Mouse (Mus musculus): ENCODE measurements at regions not wholly inside any gene's neighbourhood (a gene's known extent, or its start where the extent isn't known, plus 50 kb on each side); places are given as distances from the start of the nearest gene placed in this dataset.

DNA sequence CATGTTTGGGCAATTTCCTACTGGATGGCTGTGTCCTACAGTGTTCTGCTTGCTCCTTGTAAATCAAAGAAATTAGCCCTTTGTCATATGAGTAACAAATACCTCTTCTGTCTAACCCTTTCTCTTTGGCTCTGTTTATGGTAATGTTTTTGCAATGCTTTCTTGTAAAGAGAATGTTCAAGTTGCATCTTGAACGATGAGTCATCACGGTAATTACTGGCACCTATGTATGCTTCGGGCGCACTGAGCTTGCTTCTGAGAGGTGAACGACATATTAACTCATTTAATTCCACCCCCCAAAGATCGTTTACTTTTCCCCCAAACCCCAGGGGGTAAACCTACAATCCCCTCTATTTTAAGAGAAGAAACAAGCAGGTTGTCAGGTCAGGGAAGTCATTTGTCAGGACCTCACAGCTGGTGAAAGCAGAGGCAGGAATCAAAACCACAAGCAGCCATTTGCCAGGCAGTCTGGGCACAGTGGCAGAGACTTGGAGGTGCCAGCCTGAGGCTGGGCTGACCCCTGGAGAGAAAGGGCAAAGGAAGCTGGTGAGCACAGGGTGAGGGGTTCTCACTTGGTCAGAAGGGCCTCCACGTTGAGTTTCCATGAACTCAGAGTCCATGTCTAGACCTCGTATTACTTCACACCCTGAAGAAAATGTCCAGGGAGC lies 87.6 kb upstream of the Atp1a1 start:
- no peak for DNase-seq

- DNase-seq = no peak
Measured at GRCm38 (mm10) chr3:101690779-101691178, 86.3 kb upstream of the Atp1a1 start.

GRCm38 (mm10) chr3:101690222-101690621 lies 85.7 kb upstream of the Atp1a1 start:
- DNase-seq = no peak

DNA sequence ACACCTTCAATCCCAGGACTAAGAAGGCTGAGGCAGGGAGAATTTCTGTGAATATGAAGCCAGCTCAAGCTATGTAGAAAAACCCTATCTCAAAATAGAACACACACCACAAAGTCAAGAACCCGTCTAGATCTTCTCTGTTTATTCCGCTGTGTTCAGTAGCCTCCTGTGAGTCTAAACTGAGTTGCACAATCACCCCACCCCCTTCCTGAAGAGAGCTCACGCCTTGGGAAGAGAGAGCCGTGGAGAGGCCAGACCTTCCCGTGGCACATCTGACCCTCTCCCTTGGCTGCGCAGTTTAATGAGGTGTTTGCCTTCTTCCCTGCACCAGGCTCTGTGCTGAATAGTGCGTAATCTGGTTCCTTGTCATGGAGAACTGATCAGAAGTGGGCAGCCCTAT lies 80.7 kb upstream of the Atp1a1 start:
- no peak for DNase-seq

GRCm38 (mm10) chr3:101672943-101673342 lies 68.5 kb upstream of the Atp1a1 start:
- DNase-seq = no peak

- peak; percentile 11 for DNase-seq
Measured at GRCm38 (mm10) chr3:101670561-101671001, 66.1 kb upstream of the Atp1a1 start.

DNA sequence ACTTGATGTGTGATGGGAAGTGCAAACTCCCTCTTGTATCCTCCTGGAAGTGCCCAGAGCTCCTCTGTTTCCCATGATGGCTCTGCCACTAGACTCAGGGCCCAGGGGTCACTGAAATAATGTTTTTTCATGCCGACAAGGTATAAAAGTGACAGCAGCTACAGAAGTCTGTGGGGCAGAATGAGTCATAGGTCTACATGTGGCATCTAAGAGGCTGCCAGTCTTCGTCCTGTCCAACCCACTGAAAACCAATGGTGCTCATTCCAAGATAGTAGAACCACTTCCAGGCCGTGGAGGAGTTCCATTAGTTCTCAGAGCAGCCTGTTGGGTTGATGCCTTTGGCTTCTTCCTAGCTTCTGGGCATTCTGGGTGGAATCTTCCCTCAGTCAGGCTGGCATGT lies 65.3 kb upstream of the Atp1a1 start:
- DNase-seq = no peak

DNA sequence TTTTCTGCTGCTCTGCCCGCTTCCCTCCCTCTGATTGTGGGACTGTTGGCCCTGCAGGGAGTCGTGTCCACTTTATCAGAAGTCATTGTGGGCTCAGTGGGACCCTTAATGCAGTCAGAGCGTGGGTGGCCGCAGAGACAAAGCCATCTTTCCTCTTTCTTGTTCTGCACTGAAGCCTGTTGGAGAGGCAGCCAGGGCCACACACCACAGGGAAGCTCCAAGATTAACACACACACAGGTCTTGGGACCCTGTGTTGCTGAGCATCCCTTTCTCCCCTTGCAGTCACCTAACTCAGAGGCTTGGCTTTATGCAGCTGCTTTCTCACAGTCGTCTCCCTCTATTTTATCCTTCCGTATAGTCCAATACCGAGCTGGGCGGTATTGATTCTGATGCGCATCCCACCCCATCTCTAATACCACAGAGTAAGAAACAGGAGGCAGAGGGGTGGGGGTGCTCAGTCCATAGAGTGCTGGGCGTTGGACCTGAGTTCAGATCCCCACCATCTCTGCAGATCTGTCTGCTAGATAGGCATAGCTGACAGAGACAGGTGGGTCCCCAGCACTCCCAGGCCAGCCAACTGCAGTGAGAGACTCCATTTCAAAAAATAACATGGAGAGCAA lies 63.4 kb upstream of the Atp1a1 start:
- DNase-seq = no peak

- no peak for DNase-seq
Measured at GRCm38 (mm10) chr3:101667186-101667585, 62.7 kb upstream of the Atp1a1 start.

- DNase-seq = no peak
Measured at GRCm38 (mm10) chr3:101666583-101666982, 62.1 kb upstream of the Atp1a1 start.

DNA sequence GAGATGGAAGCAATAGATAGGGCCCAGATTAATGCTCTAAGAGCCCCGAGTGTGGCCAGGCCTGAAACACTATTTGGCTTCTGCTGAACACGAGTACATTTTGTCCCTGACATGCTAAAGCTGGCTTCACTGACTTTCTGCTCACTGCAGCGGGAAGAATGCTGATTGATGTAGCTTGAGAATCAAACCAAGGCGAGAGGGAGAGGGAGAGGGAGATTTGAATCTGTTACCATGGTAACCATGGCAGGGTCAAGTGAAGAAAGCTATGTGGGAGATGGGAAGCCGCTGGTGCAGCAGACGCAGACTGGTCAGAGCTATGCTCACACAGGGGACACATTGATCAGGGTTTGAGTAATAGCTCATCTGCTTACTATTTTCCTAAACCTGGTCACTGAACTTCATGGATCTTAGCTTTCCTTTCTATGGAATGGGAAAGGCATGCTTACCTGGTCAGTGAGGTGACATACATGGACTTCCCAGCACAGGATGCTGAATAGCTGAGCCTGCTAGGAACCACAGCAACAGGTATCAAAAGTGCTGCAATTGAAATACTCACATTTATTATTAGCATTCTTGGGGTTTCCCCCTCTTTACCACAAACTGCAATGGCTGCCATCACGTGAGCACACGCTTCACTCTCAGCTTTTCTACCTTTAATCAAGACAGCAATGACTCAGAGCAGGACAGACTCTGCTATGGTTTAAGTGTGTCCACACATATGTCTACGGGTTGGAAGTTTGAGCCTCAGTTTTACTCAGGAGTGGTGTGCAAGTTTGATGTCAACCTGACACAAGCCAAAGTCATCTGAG lies 56.9 kb upstream of the Atp1a1 start:
- DNase-seq = peak; percentile 13

- DNase-seq = no peak
Measured at GRCm38 (mm10) chr3:101660635-101661034, 56.2 kb upstream of the Atp1a1 start.

GRCm38 (mm10) chr3:101660176-101660575 lies 55.7 kb upstream of the Atp1a1 start:
- no peak for DNase-seq

- no peak for DNase-seq
Measured at GRCm38 (mm10) chr3:101657979-101658378, 53.5 kb upstream of the Atp1a1 start.

GRCm38 (mm10) chr3:101654720-101655119 lies 50.2 kb upstream of the Atp1a1 start:
- DNase-seq = no peak

Measured in adrenal gland, postnatal 10 days (tissue).